Mouse (Mus musculus): ENCODE results near the gene Pou2f3. TPM values are rescaled to one million over a fixed set of nuclear protein-coding genes. Genes with fewer than 3 reads are reported as not detected.

Pou2f3 gene
- polyA plus RNA-seq, 1 experiment from 2014 or later, result not detected

GRCm38 (mm10) chr9:43101936-43102595 lies 108.1 kb downstream of the Pou2f3 start:
- Histone ChIP-seq H3K27ac (ENCODE audit: low read depth, low read length) (no peak overlapping the region), H3K9me3 (ENCODE audit: control insufficient read depth, low read length) (no peaks in the 10 kb centered on the region), H3K4me3 (ENCODE audit: low read depth, low read length) (no peak overlapping the region), H3K4me1 (ENCODE audit: control insufficient read depth, insufficient read depth, low read length) (peaks cover 18% of the 10 kb centered on the region; the same call in 1 of the 2 replicates), H3K4me2 (ENCODE audit: low read depth) (no peak overlapping the region), H3K36me3 (ENCODE audit: control insufficient read depth, insufficient read depth, low read length) (no peaks in the 10 kb centered on the region), H3K9ac (ENCODE audit: low read length) (no peak overlapping the region), H3K27me3 (ENCODE audit: control insufficient read depth, insufficient read depth, low read length) (no peaks in the 10 kb centered on the region)
- ATAC-seq (ENCODE audit: insufficient read depth, low FRiP score, low TSS enrichment) (no peak), DNase-seq (ENCODE audit: low spot score) (no peak)
- 83% methylated on average over 8 of the region's 8 CpGs for WGBS

GRCm38 (mm10) chr9:43098922-43099321 lies 111.2 kb downstream of the Pou2f3 start:
- 45% methylated on average over 4 of the region's 4 CpGs for WGBS
- no peaks in the 10 kb centered on the region for H3K9me3 ChIP-seq (ENCODE audit: control insufficient read depth, low read length)
- no peaks in the 10 kb centered on the region for H3K36me3 ChIP-seq (ENCODE audit: control insufficient read depth, insufficient read depth, low read length)
- no peak for DNase-seq (ENCODE audit: low spot score)
- peaks cover 9% of the 10 kb centered on the region; the same call in 1 of the 2 replicates for H3K4me1 ChIP-seq (ENCODE audit: control insufficient read depth, insufficient read depth, low read length)
- no peak overlapping the region for H3K4me3 ChIP-seq (ENCODE audit: low read depth, low read length)
- ATAC-seq (ENCODE audit: insufficient read depth, low FRiP score, low TSS enrichment), result no peak
- no peak overlapping the region for H3K4me2 ChIP-seq (ENCODE audit: low read depth)
- H3K27ac ChIP-seq (ENCODE audit: low read depth, low read length), result no peak overlapping the region
- H3K27me3 ChIP-seq (ENCODE audit: control insufficient read depth, insufficient read depth, low read length), result no peaks in the 10 kb centered on the region
- no peak overlapping the region for H3K9ac ChIP-seq (ENCODE audit: low read length)

- DNase-seq (ENCODE audit: low spot score) (no peak), ATAC-seq (ENCODE audit: insufficient read depth, low FRiP score, low TSS enrichment) (no peak)
- H3K36me3 ChIP-seq (ENCODE audit: control insufficient read depth, insufficient read depth, low read length), result no peaks in the 10 kb centered on the region
- H3K9ac ChIP-seq (ENCODE audit: low read length), result no peak overlapping the region
- no peak overlapping the region for H3K4me3 ChIP-seq (ENCODE audit: low read depth, low read length)
- H3K27me3 ChIP-seq (ENCODE audit: control insufficient read depth, insufficient read depth, low read length), result no peaks in the 10 kb centered on the region
- H3K4me2 ChIP-seq (ENCODE audit: low read depth), result no peak overlapping the region
- WGBS, result 94% methylated on average over 3 of the region's 3 CpGs
- no peak overlapping the region for H3K27ac ChIP-seq (ENCODE audit: low read depth, low read length)
- peaks cover under 1% of the 10 kb centered on the region; the same call in 1 of the 2 replicates for H3K4me1 ChIP-seq (ENCODE audit: control insufficient read depth, insufficient read depth, low read length)
- H3K9me3 ChIP-seq (ENCODE audit: control insufficient read depth, low read length), result no peaks in the 10 kb centered on the region
Observed at GRCm38 (mm10) chr9:43097801-43098557, 112.2 kb downstream of the Pou2f3 start.

GRCm38 (mm10) chr9:43096337-43096736 lies 113.8 kb downstream of the Pou2f3 start:
- Histone ChIP-seq H3K27me3 (ENCODE audit: control insufficient read depth, insufficient read depth, low read length) (no peaks in the 10 kb centered on the region), H3K4me1 (ENCODE audit: control insufficient read depth, insufficient read depth, low read length) (no peaks in the 10 kb centered on the region), H3K4me3 (ENCODE audit: low read depth, low read length) (no peak overlapping the region), H3K27ac (ENCODE audit: low read depth, low read length) (no peak overlapping the region), H3K4me2 (ENCODE audit: low read depth) (no peak overlapping the region), H3K36me3 (ENCODE audit: control insufficient read depth, insufficient read depth, low read length) (no peaks in the 10 kb centered on the region), H3K9ac (ENCODE audit: low read length) (no peak overlapping the region), H3K9me3 (ENCODE audit: control insufficient read depth, low read length) (no peaks in the 10 kb centered on the region)
- DNase-seq (ENCODE audit: low spot score) (no peak), ATAC-seq (ENCODE audit: insufficient read depth, low FRiP score, low TSS enrichment) (no peak)

- no peak overlapping the region for H3K9ac ChIP-seq (ENCODE audit: low read length)
- H3K36me3 ChIP-seq (ENCODE audit: control insufficient read depth, insufficient read depth, low read length), result no peaks in the 10 kb centered on the region
- H3K9me3 ChIP-seq (ENCODE audit: control insufficient read depth, low read length), result no peaks in the 10 kb centered on the region
- H3K27me3 ChIP-seq (ENCODE audit: control insufficient read depth, insufficient read depth, low read length), result no peaks in the 10 kb centered on the region
- DNase-seq (ENCODE audit: low spot score) (no peak), ATAC-seq (ENCODE audit: insufficient read depth, low FRiP score, low TSS enrichment) (no peak)
- H3K4me2 ChIP-seq (ENCODE audit: low read depth), result no peak overlapping the region
- WGBS, result 90% methylated on average over 4 of the region's 4 CpGs
- H3K4me1 ChIP-seq (ENCODE audit: control insufficient read depth, insufficient read depth, low read length), result no peaks in the 10 kb centered on the region
- H3K27ac ChIP-seq (ENCODE audit: low read depth, low read length), result no peak overlapping the region
- H3K4me3 ChIP-seq (ENCODE audit: low read depth, low read length), result no peak overlapping the region
Observed at GRCm38 (mm10) chr9:43094828-43095227, 115.3 kb downstream of the Pou2f3 start.

- H3K27me3 ChIP-seq (ENCODE audit: control insufficient read depth, insufficient read depth, low read length), result no peaks in the 10 kb centered on the region
- ATAC-seq (ENCODE audit: insufficient read depth, low FRiP score, low TSS enrichment) (no peak), DNase-seq (ENCODE audit: low spot score) (no peak)
- H3K9me3 ChIP-seq (ENCODE audit: control insufficient read depth, low read length), result no peaks in the 10 kb centered on the region
- no peak overlapping the region for H3K4me3 ChIP-seq (ENCODE audit: low read depth, low read length)
- 72% methylated on average over 3 of the region's 3 CpGs for WGBS
- H3K27ac ChIP-seq (ENCODE audit: low read depth, low read length), result no peak overlapping the region
- H3K4me2 ChIP-seq (ENCODE audit: low read depth), result no peak overlapping the region
- no peaks in the 10 kb centered on the region for H3K4me1 ChIP-seq (ENCODE audit: control insufficient read depth, insufficient read depth, low read length)
- H3K9ac ChIP-seq (ENCODE audit: low read length), result no peak overlapping the region
- H3K36me3 ChIP-seq (ENCODE audit: control insufficient read depth, insufficient read depth, low read length), result no peaks in the 10 kb centered on the region
Observed at GRCm38 (mm10) chr9:43093803-43094202, 116.4 kb downstream of the Pou2f3 start.

- ATAC-seq (ENCODE audit: insufficient read depth, low FRiP score, low TSS enrichment), result no peak
- no peaks in the 10 kb centered on the region for H3K9me3 ChIP-seq (ENCODE audit: control insufficient read depth, low read length)
- 97% methylated on average over 1 of the region's 1 CpGs for WGBS
- no peak overlapping the region for H3K9ac ChIP-seq (ENCODE audit: low read length)
- no peak overlapping the region for H3K4me2 ChIP-seq (ENCODE audit: low read depth)
- no peak overlapping the region for H3K27ac ChIP-seq (ENCODE audit: low read depth, low read length)
- no peaks in the 10 kb centered on the region for H3K36me3 ChIP-seq (ENCODE audit: control insufficient read depth, insufficient read depth, low read length)
- no peak overlapping the region for H3K4me3 ChIP-seq (ENCODE audit: low read depth, low read length)
- no peaks in the 10 kb centered on the region for H3K4me1 ChIP-seq (ENCODE audit: control insufficient read depth, insufficient read depth, low read length)
- no peaks in the 10 kb centered on the region for H3K27me3 ChIP-seq (ENCODE audit: control insufficient read depth, insufficient read depth, low read length)
- no peak for DNase-seq (ENCODE audit: low spot score)
Observed at GRCm38 (mm10) chr9:43085686-43086285, 124.4 kb downstream of the Pou2f3 start.

GRCm38 (mm10) chr9:43084496-43085362 lies 125.4 kb downstream of the Pou2f3 start:
- H3K4me1 ChIP-seq (ENCODE audit: control insufficient read depth, insufficient read depth, low read length), result no peaks in the 10 kb centered on the region
- no peak overlapping the region for H3K4me3 ChIP-seq (ENCODE audit: low read depth, low read length)
- ATAC-seq (ENCODE audit: insufficient read depth, low FRiP score, low TSS enrichment), result no peak
- DNase-seq (ENCODE audit: low spot score), result no peak
- no peak overlapping the region for H3K4me2 ChIP-seq (ENCODE audit: low read depth)
- no peak overlapping the region for H3K9ac ChIP-seq (ENCODE audit: low read length)
- H3K36me3 ChIP-seq (ENCODE audit: control insufficient read depth, insufficient read depth, low read length), result no peaks in the 10 kb centered on the region
- H3K27ac ChIP-seq (ENCODE audit: low read depth, low read length), result no peak overlapping the region
- no peaks in the 10 kb centered on the region for H3K27me3 ChIP-seq (ENCODE audit: control insufficient read depth, insufficient read depth, low read length)
- 80% methylated on average over 7 of the region's 7 CpGs for WGBS
- no peaks in the 10 kb centered on the region for H3K9me3 ChIP-seq (ENCODE audit: control insufficient read depth, low read length)
